Mouse (Mus musculus): Measurements from ENCODE around the gene Nt5c1b. TPM values are rescaled to one million over a fixed set of nuclear protein-coding genes. Genes with fewer than 3 reads are reported as not detected.

The Nt5c1b gene
- polyA plus RNA-seq (2012; fragmentation: generic; extraction: Trizol) = not detected
- long read RNA-seq, experiment 1 = 0 reads
- long read RNA-seq, experiment 2 = 0 reads

DNA sequence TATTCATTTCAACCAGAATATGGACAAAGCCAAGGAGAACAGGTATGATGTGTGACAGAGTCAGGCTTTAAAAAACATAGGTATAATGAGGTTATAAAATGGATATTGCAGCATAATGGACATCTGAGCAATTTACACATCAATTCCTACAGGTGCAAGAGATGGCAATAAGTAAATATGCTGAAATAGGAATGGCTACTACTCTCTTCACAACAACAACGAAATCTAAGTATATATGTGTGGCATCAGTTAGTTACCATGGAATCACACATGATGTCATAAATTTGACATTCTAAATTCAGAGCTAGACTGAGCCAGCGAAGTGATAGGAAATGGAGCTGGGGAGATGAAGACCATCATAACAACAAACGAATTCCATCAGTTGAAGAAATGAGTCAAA lies at the start of gene Nt5c1b:
TSS of gene Nt5c1b (plus strand) at position 301 of the 400 bp plus-strand sequence.
- H3K79me2 ChIP-seq (ENCODE audit: control insufficient read depth, insufficient read depth) = no peaks in the 10 kb centered on the region
- TF ChIP-seq FOSL1 (IDR thresholded peaks at IDR 0.05; ENCODE audit: insufficient read depth, low read length, poor library complexity, severe bottlenecking) (no peak), MYOG (IDR thresholded peaks at IDR 0.05; ENCODE audit: control insufficient read depth, extremely low read depth, insufficient read length) (no peak), MYOD1 (IDR thresholded peaks at IDR 0.05; ENCODE audit: control insufficient read depth, insufficient read length, low read depth) (no peak)
- H3K27me3 ChIP-seq (ENCODE audit: control insufficient read depth, insufficient read depth, insufficient read length) = no peaks in the 10 kb centered on the region
- H3K79me3 ChIP-seq (ENCODE audit: low read depth) = no peaks in the 10 kb centered on the region
- H3ac ChIP-seq (ENCODE audit: control insufficient read depth, insufficient read length, low read depth) = no peak within 1 kb of the TSS
- no peaks in the 10 kb centered on the region for H3K36me3 ChIP-seq (ENCODE audit: control insufficient read depth, insufficient read depth)
- H3K4me3 ChIP-seq (ENCODE audit: insufficient read depth, poor library complexity, severe bottlenecking) = no peak within 1 kb of the TSS

DNA sequence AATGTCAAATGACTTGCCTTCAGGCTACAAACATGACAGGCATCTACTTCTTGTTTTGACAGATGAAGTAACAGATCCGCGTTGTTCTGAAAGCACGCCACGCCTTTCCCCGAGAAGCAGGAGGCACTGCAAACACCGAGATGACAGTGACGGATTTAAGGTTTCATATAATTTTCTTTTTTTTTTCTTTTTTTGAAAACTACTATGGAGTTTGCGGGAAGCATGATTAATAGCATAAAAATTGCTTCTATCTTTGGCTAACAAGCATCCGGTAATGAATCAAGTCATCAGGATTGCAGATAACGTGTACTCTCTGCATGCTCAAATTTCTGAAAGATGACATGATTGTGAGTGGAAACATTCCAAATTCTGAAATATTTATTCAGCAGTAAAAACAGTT lies 42.1 kb upstream of the Nt5c1b start:
- H3K27me3 ChIP-seq (ENCODE audit: control insufficient read depth, insufficient read depth, insufficient read length) = no peaks in the 10 kb centered on the region

DNA sequence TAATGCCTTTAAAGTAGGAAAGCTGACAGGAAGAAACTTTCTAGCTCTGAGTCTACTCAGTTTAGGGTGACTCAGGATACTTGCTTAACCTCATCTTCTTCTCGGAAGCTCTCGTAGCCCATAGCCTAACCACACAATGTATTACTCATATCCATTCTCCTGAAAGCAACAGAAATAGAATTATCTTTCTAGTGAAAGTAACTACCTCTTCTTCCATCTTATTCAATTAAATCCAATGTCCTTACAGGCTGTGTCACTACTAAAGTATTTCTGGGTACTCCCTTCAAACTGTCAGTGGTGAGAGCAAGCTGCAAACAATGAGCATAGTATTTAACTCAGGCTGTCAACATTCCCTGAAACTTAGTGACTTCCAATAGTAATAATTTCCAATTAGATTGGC lies 40.3 kb upstream of the Nt5c1b start:
- TF ChIP-seq USF1 (IDR thresholded peaks at IDR 0.05; ENCODE audit: low read depth) (no peak), MYOG (IDR thresholded peaks at IDR 0.05; ENCODE audit: control insufficient read depth, extremely low read depth, insufficient read length) (no peak), CTCF (IDR thresholded peaks at IDR 0.05; ENCODE audit: control insufficient read depth, insufficient read depth, insufficient read length) (no peak), CEBPB (IDR thresholded peaks at IDR 0.05; ENCODE audit: low read depth) (peak; percentile 87), MYOD1 (IDR thresholded peaks at IDR 0.05; ENCODE audit: control insufficient read depth, insufficient read length, low read depth) (no peak), MAX (IDR thresholded peaks at IDR 0.05) (peak; percentile 67), FOSL1 (IDR thresholded peaks at IDR 0.05; ENCODE audit: insufficient read depth, low read length, poor library complexity, severe bottlenecking) (peak; percentile 50)

More for the DNA sequence above, 42.1 kb upstream of the Nt5c1b start:
- Histone ChIP-seq H3K79me3 (ENCODE audit: low read depth) (no peaks in the 10 kb centered on the region), H3K36me3 (ENCODE audit: control insufficient read depth, insufficient read depth) (no peaks in the 10 kb centered on the region), H3K4me3 (ENCODE audit: insufficient read depth, poor library complexity, severe bottlenecking) (no peak overlapping the region), H3ac (ENCODE audit: control insufficient read depth, insufficient read length, low read depth) (no peak overlapping the region), H3K79me2 (ENCODE audit: control insufficient read depth, insufficient read depth) (no peaks in the 10 kb centered on the region)
- TF ChIP-seq FOSL1 (IDR thresholded peaks at IDR 0.05; ENCODE audit: insufficient read depth, low read length, poor library complexity, severe bottlenecking) (peak; percentile 84), CEBPB (IDR thresholded peaks at IDR 0.05; ENCODE audit: low read depth) (peak; percentile 43), MAX (IDR thresholded peaks at IDR 0.05) (peak; percentile 72), MYOD1 (IDR thresholded peaks at IDR 0.05; ENCODE audit: control insufficient read depth, insufficient read length, low read depth) (peak; percentile 19), MYOG (IDR thresholded peaks at IDR 0.05; ENCODE audit: control insufficient read depth, extremely low read depth, insufficient read length) (no peak), CTCF (IDR thresholded peaks at IDR 0.05; ENCODE audit: control insufficient read depth, insufficient read depth, insufficient read length) (no peak), USF1 (IDR thresholded peaks at IDR 0.05; ENCODE audit: low read depth) (no peak)

DNA sequence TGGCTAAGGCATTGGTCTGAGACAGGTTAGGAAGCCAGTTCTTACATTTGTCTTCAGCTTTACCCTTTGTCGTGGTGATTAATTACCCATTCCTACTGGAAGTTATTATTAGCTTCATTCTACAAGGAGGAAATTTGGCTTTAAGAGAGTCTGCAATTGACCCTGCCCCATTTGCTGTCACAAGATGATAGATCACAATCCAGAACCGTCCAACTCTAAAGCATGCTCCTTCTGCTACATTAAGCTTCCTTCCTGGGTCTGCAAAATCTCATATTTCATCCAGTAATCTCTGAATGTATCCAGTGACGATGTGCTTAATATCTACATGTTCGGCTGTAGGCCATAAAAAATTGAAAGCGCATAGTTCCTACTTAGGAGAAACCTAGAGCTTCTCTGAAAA lies 29.2 kb upstream of the Nt5c1b start:
- H3K27me3 ChIP-seq (ENCODE audit: control insufficient read depth, insufficient read depth, insufficient read length) = no peaks in the 10 kb centered on the region
- no peak overlapping the region for H3ac ChIP-seq (ENCODE audit: control insufficient read depth, insufficient read length, low read depth)
- no peaks in the 10 kb centered on the region for H3K79me2 ChIP-seq (ENCODE audit: control insufficient read depth, insufficient read depth)
- H3K36me3 ChIP-seq (ENCODE audit: control insufficient read depth, insufficient read depth) = no peaks in the 10 kb centered on the region
- no peak for TF ChIP-seq MYOG (IDR thresholded peaks at IDR 0.05; ENCODE audit: control insufficient read depth, extremely low read depth, insufficient read length)
- no peak for TF ChIP-seq USF1 (IDR thresholded peaks at IDR 0.05; ENCODE audit: low read depth)
- no peak for TF ChIP-seq CEBPB (IDR thresholded peaks at IDR 0.05; ENCODE audit: low read depth)
- no peak for TF ChIP-seq MAX (IDR thresholded peaks at IDR 0.05)
- TF ChIP-seq FOSL1 (IDR thresholded peaks at IDR 0.05; ENCODE audit: insufficient read depth, low read length, poor library complexity, severe bottlenecking) = no peak
- TF ChIP-seq MYOD1 (IDR thresholded peaks at IDR 0.05; ENCODE audit: control insufficient read depth, insufficient read length, low read depth) = no peak
- no peak for TF ChIP-seq CTCF (IDR thresholded peaks at IDR 0.05; ENCODE audit: control insufficient read depth, insufficient read depth, insufficient read length)
- no peak overlapping the region for H3K4me3 ChIP-seq (ENCODE audit: insufficient read depth, poor library complexity, severe bottlenecking)
- H3K79me3 ChIP-seq (ENCODE audit: low read depth) = no peaks in the 10 kb centered on the region

More for the DNA sequence above, 40.3 kb upstream of the Nt5c1b start:
- Histone ChIP-seq H3K4me3 (ENCODE audit: insufficient read depth, poor library complexity, severe bottlenecking) (no peak overlapping the region), H3K36me3 (ENCODE audit: control insufficient read depth, insufficient read depth) (no peaks in the 10 kb centered on the region), H3K79me3 (ENCODE audit: low read depth) (no peaks in the 10 kb centered on the region), H3ac (ENCODE audit: control insufficient read depth, insufficient read length, low read depth) (no peak overlapping the region), H3K79me2 (ENCODE audit: control insufficient read depth, insufficient read depth) (no peaks in the 10 kb centered on the region), H3K27me3 (ENCODE audit: control insufficient read depth, insufficient read depth, insufficient read length) (no peaks in the 10 kb centered on the region)

DNA sequence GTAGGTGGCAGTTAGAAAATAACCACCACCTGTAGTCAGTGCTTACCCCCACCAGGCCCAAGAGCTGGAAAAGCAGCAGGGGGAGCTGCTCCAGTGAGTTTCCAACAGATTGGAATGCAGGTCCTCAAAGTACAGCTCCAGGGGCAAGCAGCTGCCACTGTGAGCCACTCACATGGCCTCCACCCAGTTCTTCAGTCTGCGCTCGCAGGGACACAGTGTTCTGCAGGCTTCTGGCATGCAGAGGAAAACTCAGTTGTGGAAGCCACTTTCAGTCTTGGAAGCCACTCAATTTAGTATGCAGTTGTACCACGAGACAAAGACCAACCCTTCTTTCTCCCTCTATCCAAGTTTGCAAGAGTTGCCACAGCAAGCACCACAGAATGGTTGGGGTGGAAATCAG lies 19.1 kb upstream of the Nt5c1b start:
- no peaks in the 10 kb centered on the region for H3K79me3 ChIP-seq (ENCODE audit: low read depth)
- H3K79me2 ChIP-seq (ENCODE audit: control insufficient read depth, insufficient read depth) = no peaks in the 10 kb centered on the region
- no peak overlapping the region for H3K4me3 ChIP-seq (ENCODE audit: insufficient read depth, poor library complexity, severe bottlenecking)
- H3K27me3 ChIP-seq (ENCODE audit: control insufficient read depth, insufficient read depth, insufficient read length) = no peaks in the 10 kb centered on the region
- TF ChIP-seq CTCF (IDR thresholded peaks at IDR 0.05; ENCODE audit: control insufficient read depth, insufficient read depth, insufficient read length) (no peak), CEBPB (IDR thresholded peaks at IDR 0.05; ENCODE audit: low read depth) (no peak), FOSL1 (IDR thresholded peaks at IDR 0.05; ENCODE audit: insufficient read depth, low read length, poor library complexity, severe bottlenecking) (no peak), MYOD1 (IDR thresholded peaks at IDR 0.05; ENCODE audit: control insufficient read depth, insufficient read length, low read depth) (no peak), MAX (IDR thresholded peaks at IDR 0.05) (no peak)
- no peaks in the 10 kb centered on the region for H3K36me3 ChIP-seq (ENCODE audit: control insufficient read depth, insufficient read depth)
- no peak overlapping the region for H3ac ChIP-seq (ENCODE audit: control insufficient read depth, insufficient read length, low read depth)

DNA sequence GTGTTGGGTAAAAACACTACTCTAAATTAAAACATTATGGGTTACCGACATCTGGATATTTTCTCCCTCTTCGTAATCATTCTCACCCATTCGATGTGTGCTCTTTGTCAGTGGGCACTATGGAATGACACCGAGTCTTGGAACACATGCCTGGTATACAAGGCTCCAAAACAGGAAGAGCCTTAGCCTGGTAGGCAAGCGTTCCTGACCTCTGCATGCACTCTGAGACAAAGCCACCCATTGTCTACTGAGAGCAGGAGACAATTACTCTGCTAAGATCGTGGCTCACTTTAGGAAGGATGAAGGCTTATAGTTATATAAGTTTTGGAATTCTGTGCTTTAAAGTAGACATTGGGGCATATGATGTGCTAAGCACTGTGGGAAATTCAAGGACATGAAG lies 12.0 kb upstream of the Nt5c1b start:
- Histone ChIP-seq H3K4me3 (ENCODE audit: insufficient read depth, poor library complexity, severe bottlenecking) (no peak overlapping the region), H3K36me3 (ENCODE audit: control insufficient read depth, insufficient read depth) (no peaks in the 10 kb centered on the region), H3ac (ENCODE audit: control insufficient read depth, insufficient read length, low read depth) (no peak overlapping the region), H3K79me2 (ENCODE audit: control insufficient read depth, insufficient read depth) (no peaks in the 10 kb centered on the region), H3K27me3 (ENCODE audit: control insufficient read depth, insufficient read depth, insufficient read length) (no peaks in the 10 kb centered on the region), H3K79me3 (ENCODE audit: low read depth) (no peaks in the 10 kb centered on the region)
- TF ChIP-seq CTCF (IDR thresholded peaks at IDR 0.05; ENCODE audit: control insufficient read depth, insufficient read depth, insufficient read length) (no peak), USF1 (IDR thresholded peaks at IDR 0.05; ENCODE audit: low read depth) (no peak), MYOG (IDR thresholded peaks at IDR 0.05; ENCODE audit: control insufficient read depth, extremely low read depth, insufficient read length) (no peak), FOSL1 (IDR thresholded peaks at IDR 0.05; ENCODE audit: insufficient read depth, low read length, poor library complexity, severe bottlenecking) (no peak), MAX (IDR thresholded peaks at IDR 0.05) (no peak), CEBPB (IDR thresholded peaks at IDR 0.05; ENCODE audit: low read depth) (no peak), MYOD1 (IDR thresholded peaks at IDR 0.05; ENCODE audit: control insufficient read depth, insufficient read length, low read depth) (no peak)
